Mouse (Mus musculus): ENCODE results near the gene Pitpnm1. TPM values are rescaled to one million over a fixed set of nuclear protein-coding genes. Genes with fewer than 3 reads are reported as not detected.

Pitpnm1 gene
- polyA plus RNA-seq, 1 experiment = 358 TPM

- DNase-seq (ENCODE audit: low read depth in 1 of 2, low spot score in 2 of 2) = no peak
- Histone ChIP-seq H3K4me1 (ENCODE audit: control insufficient read depth, insufficient read depth, insufficient read length) (peaks cover 6% of the 10 kb centered on the region; the same call in 1 of the 2 replicates), H3K4me3 (ENCODE audit: extremely low read depth, insufficient read depth, insufficient read length) (no peak overlapping the region), H3K27me3 (ENCODE audit: control insufficient read depth, insufficient read depth, low read length) (no peaks in the 10 kb centered on the region), H3K36me3 (ENCODE audit: control insufficient read depth, insufficient read depth, low read length) (no peaks in the 10 kb centered on the region), H3K27ac (ENCODE audit: insufficient read depth, low read length) (no peak overlapping the region)
- 84% methylated on average over 15 of the region's 15 CpGs for WGBS
- TF ChIP-seq POLR2A (IDR thresholded peaks at IDR 0.05; ENCODE audit: low read depth, low read length) (no peak), CTCF (IDR thresholded peaks at IDR 0.05; ENCODE audit: extremely low read depth, insufficient read depth, insufficient read length, insufficient replicate concordance) (no peak)
These were observed 29.5 kb upstream of the Pitpnm1 start for GRCm38 (mm10) chr19:4070311-4070710.

GRCm38 (mm10) chr19:4070756-4071155, 29.0 kb upstream of the Pitpnm1 start:
- TF ChIP-seq CTCF (IDR thresholded peaks at IDR 0.05; ENCODE audit: extremely low read depth, insufficient read depth, insufficient read length, insufficient replicate concordance) (no peak), POLR2A (IDR thresholded peaks at IDR 0.05; ENCODE audit: low read depth, low read length) (no peak)
- no peak for DNase-seq (ENCODE audit: low read depth in 1 of 2, low spot score in 2 of 2)
- no peaks in the 10 kb centered on the region for H3K36me3 ChIP-seq (ENCODE audit: control insufficient read depth, insufficient read depth, low read length)
- H3K4me1 ChIP-seq (ENCODE audit: control insufficient read depth, insufficient read depth, insufficient read length) = peaks cover 6% of the 10 kb centered on the region; the same call in 1 of the 2 replicates
- H3K27me3 ChIP-seq (ENCODE audit: control insufficient read depth, insufficient read depth, low read length) = no peaks in the 10 kb centered on the region
- H3K27ac ChIP-seq (ENCODE audit: insufficient read depth, low read length) = no peak overlapping the region
- no peak overlapping the region for H3K4me3 ChIP-seq (ENCODE audit: extremely low read depth, insufficient read depth, insufficient read length)
- WGBS = 46% methylated on average over 8 of the region's 8 CpGs

GRCm38 (mm10) chr19:4071406-4071805, 28.4 kb upstream of the Pitpnm1 start:
- Histone ChIP-seq H3K27me3 (ENCODE audit: control insufficient read depth, insufficient read depth, low read length) (no peaks in the 10 kb centered on the region), H3K27ac (ENCODE audit: insufficient read depth, low read length) (no peak overlapping the region), H3K4me3 (ENCODE audit: extremely low read depth, insufficient read depth, insufficient read length) (no peak overlapping the region), H3K36me3 (ENCODE audit: control insufficient read depth, insufficient read depth, low read length) (no peaks in the 10 kb centered on the region), H3K4me1 (ENCODE audit: control insufficient read depth, insufficient read depth, insufficient read length) (peaks cover 6% of the 10 kb centered on the region; the same call in 1 of the 2 replicates)
- 92% methylated on average over 6 of the region's 6 CpGs for WGBS
- TF ChIP-seq CTCF (IDR thresholded peaks at IDR 0.05; ENCODE audit: extremely low read depth, insufficient read depth, insufficient read length, insufficient replicate concordance) (no peak), POLR2A (IDR thresholded peaks at IDR 0.05; ENCODE audit: low read depth, low read length) (no peak)
- no peak for DNase-seq (ENCODE audit: low read depth in 1 of 2, low spot score in 2 of 2)

- no peak for DNase-seq (ENCODE audit: low read depth in 1 of 2, low spot score in 2 of 2)
- Histone ChIP-seq H3K4me3 (ENCODE audit: extremely low read depth, insufficient read depth, insufficient read length) (no peak overlapping the region), H3K27me3 (ENCODE audit: control insufficient read depth, insufficient read depth, low read length) (no peaks in the 10 kb centered on the region), H3K4me1 (ENCODE audit: control insufficient read depth, insufficient read depth, insufficient read length) (no peaks in the 10 kb centered on the region), H3K27ac (ENCODE audit: insufficient read depth, low read length) (no peak overlapping the region), H3K36me3 (ENCODE audit: control insufficient read depth, insufficient read depth, low read length) (no peaks in the 10 kb centered on the region)
- TF ChIP-seq CTCF (IDR thresholded peaks at IDR 0.05; ENCODE audit: extremely low read depth, insufficient read depth, insufficient read length, insufficient replicate concordance) = no peak
- TF ChIP-seq POLR2A (IDR thresholded peaks at IDR 0.05; ENCODE audit: low read depth, low read length) = no peak
- 90% methylated on average over 6 of the region's 6 CpGs for WGBS
These were observed 26.9 kb upstream of the Pitpnm1 start for GRCm38 (mm10) chr19:4072706-4073424.

GRCm38 (mm10) chr19:4075531-4075930, 24.3 kb upstream of the Pitpnm1 start:
- no peak for DNase-seq (ENCODE audit: low read depth in 1 of 2, low spot score in 2 of 2)
- WGBS = 90% methylated on average over 1 of the region's 1 CpGs
- Histone ChIP-seq H3K4me1 (ENCODE audit: control insufficient read depth, insufficient read depth, insufficient read length) (no peaks in the 10 kb centered on the region), H3K4me3 (ENCODE audit: extremely low read depth, insufficient read depth, insufficient read length) (no peak overlapping the region), H3K27ac (ENCODE audit: insufficient read depth, low read length) (no peak overlapping the region), H3K36me3 (ENCODE audit: control insufficient read depth, insufficient read depth, low read length) (no peaks in the 10 kb centered on the region), H3K27me3 (ENCODE audit: control insufficient read depth, insufficient read depth, low read length) (no peaks in the 10 kb centered on the region)
- no peak for TF ChIP-seq CTCF (IDR thresholded peaks at IDR 0.05; ENCODE audit: extremely low read depth, insufficient read depth, insufficient read length, insufficient replicate concordance)
- TF ChIP-seq POLR2A (IDR thresholded peaks at IDR 0.05; ENCODE audit: low read depth, low read length) = no peak

- Histone ChIP-seq H3K4me1 (ENCODE audit: control insufficient read depth, insufficient read depth, insufficient read length) (no peaks in the 10 kb centered on the region), H3K27me3 (ENCODE audit: control insufficient read depth, insufficient read depth, low read length) (no peaks in the 10 kb centered on the region), H3K36me3 (ENCODE audit: control insufficient read depth, insufficient read depth, low read length) (no peaks in the 10 kb centered on the region), H3K27ac (ENCODE audit: insufficient read depth, low read length) (no peak overlapping the region), H3K4me3 (ENCODE audit: extremely low read depth, insufficient read depth, insufficient read length) (no peak overlapping the region)
- WGBS = 69% methylated on average over 1 of the region's 1 CpGs
- TF ChIP-seq CTCF (IDR thresholded peaks at IDR 0.05; ENCODE audit: extremely low read depth, insufficient read depth, insufficient read length, insufficient replicate concordance) (no peak), POLR2A (IDR thresholded peaks at IDR 0.05; ENCODE audit: low read depth, low read length) (no peak)
- DNase-seq (ENCODE audit: low read depth in 1 of 2, low spot score in 2 of 2) = no peak
These were observed 20.2 kb upstream of the Pitpnm1 start for GRCm38 (mm10) chr19:4079594-4079993.

- 46% methylated on average over 8 of the region's 8 CpGs for WGBS
- peak; percentile 37; the same call in 1 of the 2 replicates for TF ChIP-seq CTCF (IDR thresholded peaks at IDR 0.05; ENCODE audit: extremely low read depth, insufficient read depth, insufficient read length, insufficient replicate concordance)
- TF ChIP-seq POLR2A (IDR thresholded peaks at IDR 0.05; ENCODE audit: low read depth, low read length) = no peak
- Histone ChIP-seq H3K4me3 (ENCODE audit: extremely low read depth, insufficient read depth, insufficient read length) (no peak overlapping the region), H3K27ac (ENCODE audit: insufficient read depth, low read length) (no peak overlapping the region), H3K36me3 (ENCODE audit: control insufficient read depth, insufficient read depth, low read length) (no peaks in the 10 kb centered on the region), H3K4me1 (ENCODE audit: control insufficient read depth, insufficient read depth, insufficient read length) (no peaks in the 10 kb centered on the region), H3K27me3 (ENCODE audit: control insufficient read depth, insufficient read depth, low read length) (no peaks in the 10 kb centered on the region)
- DNase-seq (ENCODE audit: low read depth in 1 of 2, low spot score in 2 of 2) = no peak
These were observed 19.2 kb upstream of the Pitpnm1 start for GRCm38 (mm10) chr19:4080511-4081009.
